Mouse (Mus musculus): ENCODE results near the gene Hist1h2ae.
A peak's percentile ranks its signal among the peaks of the same experiment; 100 is the strongest.
"Not testable (repeated sequence)": the region's sequence is repeated elsewhere in the genome, so short reads cannot be mapped to it uniquely, and the experiment has no call there.

The Hist1h2ae gene

DNA sequence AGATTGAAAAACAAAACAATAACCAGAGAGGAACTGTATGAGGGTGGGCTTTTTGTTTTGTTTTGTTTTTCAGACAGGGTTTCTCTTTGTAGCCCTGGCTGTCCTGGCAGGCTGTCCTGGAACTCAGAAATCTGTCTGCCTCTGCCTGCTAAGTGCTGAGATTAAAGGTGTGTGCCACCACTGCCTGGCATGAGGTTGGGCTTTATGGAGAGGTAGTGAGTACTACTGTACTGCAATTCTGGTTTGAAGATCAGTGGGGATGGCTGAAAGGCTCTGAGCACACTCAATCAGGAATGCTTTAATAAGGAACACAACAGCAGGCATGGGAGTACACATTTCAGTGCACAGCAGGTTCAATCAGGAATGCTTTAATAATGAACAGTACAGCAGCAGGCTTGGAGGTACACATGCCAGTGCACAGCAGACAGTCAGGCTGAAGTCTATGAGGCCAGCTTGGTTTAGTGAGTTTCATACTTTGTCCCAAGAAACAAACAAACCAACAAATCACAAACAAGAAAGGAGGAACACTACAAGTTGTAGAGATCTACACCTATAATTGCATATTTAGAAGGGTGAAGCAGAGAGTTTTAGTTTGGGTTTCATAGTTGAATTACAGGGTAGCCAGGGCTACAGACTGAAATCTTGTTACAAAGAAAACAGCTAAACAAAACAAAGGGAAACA is 12.5 kb upstream of the Hist1h2ae start:
- no peak for DNase-seq (ENCODE audit: low spot score)

DNA sequence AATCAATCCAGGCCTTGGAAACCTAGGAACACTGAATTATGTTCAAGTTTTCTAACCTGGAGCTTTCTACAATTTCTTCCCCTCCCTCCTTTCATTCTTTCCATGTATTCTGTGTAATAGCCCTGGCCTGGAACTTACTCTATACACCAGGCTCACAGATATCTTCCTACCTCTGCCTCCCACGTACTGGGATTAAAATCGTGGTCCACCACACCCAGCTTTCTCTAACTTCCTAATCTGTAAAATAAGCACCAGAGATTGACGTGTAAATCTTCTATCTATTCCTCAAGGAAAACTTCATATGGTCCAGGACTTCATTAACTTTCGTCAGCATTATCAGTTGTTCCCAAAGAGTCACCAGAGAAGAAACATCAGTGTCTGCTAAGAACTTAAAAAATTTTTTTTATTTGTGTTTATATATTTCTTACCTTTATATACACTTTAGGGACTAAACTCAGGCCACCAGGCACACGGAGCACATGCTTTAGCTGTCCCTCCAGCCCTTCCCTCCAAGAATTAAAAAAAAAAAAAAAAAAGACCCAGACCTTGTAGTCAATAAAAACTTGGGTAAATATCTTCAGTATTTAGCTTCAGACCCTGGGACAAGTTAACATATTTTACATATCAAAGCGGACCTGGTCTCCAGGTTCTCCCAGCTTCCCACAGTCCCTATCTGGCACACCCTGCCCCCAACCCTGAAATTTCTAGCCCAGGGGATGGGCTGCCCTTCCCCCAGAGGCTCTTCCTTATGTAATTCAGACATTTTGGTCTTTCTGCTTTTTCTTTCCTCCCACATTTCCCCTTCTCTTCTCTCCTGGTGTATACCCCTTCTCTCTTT is 11.4 kb upstream of the Hist1h2ae start:
- DNase-seq (ENCODE audit: low spot score) = peak; percentile 75

DNA sequence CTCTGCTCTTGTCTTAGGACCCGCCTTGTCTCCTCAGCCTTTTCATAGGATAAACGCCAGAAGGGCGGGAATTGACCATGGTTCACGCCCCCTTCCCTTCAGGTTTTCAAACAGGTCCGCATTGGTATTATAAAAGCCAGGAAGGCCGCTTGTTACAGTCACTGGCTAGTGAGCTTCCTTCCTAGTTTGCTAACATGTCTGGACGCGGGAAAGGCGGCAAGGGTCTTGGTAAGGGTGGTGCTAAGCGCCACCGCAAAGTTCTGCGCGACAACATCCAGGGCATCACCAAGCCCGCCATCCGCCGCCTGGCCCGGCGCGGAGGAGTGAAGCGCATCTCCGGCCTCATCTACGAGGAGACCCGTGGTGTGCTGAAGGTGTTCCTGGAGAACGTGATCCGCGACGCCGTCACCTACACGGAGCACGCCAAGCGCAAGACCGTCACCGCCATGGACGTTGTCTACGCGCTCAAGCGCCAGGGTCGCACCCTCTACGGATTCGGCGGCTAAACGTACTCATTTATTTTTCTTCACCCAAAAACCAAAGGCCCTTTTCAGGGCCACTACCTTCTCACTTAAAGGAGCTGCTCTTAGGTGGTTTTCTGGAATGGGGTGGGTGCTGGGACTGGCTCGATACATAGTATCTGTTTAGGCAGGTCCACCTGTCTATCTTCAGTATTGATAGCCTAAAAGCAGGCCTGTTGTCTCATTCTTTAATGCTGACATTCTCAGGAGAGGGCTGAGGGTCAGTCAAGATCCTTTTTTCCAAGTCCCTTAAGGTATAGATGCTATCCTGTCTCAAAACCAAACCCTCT is 10.6 kb upstream of the Hist1h2ae start, which contains the start of gene Hist1h4d:
Hist1h4d (plus strand) TSS at position 191 of the 811 bp plus-strand sequence.
- peak; percentile 98 for DNase-seq (ENCODE audit: low spot score)

DNA sequence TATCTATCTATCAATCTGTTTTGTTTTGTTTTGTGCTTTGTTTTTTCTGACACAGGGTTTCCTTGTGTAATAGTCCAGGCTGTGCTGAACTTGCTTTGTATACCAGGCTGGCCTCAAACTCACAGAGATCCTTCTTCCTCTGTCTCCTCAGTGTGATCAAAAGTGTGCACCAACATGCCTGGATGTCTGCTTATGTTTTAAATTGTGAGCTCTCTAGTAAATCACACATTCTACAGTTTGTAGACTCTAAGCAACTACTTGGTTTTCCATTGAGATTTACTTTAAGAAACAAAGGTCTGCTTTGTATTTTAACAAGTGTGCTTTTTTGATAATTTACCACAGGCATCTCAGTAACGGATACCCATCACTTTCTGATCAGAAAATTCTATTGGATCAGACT is 6.8 kb upstream of the Hist1h2ae start:
- no peak for DNase-seq (ENCODE audit: low spot score)

DNA sequence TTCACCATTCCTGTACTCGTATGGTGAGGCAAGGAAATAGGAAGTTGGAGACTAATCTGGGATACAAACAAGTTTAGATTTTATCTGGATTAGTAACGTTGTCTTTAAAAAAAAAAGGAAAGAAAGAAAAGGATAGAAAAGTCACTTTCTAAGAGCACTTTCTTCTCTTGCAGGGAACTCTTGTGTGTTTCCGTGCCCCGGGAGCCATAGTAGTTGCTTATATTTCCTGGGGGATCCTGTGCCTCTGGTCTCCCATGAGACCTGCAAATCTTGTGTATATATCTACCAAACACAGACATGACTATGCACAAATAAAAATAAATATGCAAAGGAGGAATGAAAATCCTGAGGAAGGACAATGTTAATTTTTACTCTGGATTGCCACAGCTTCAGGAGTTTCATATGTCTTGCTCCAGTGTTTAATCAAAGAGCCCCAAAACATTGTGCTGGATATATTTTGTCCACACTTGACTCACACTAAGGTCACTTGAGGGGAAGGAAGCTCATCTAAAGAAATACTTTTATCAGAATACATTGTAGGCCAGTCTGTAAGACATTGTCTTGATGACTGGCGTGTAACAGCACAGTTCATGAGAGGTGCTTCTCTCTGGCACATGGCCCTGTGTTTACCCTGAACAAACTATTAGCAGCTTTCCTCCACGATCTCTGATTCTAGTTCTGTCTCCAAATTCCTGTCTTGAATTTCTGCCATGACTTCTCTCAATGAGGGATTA is 6.1 kb upstream of the Hist1h2ae start:
- peak; percentile 46 for DNase-seq (ENCODE audit: low spot score)

DNA sequence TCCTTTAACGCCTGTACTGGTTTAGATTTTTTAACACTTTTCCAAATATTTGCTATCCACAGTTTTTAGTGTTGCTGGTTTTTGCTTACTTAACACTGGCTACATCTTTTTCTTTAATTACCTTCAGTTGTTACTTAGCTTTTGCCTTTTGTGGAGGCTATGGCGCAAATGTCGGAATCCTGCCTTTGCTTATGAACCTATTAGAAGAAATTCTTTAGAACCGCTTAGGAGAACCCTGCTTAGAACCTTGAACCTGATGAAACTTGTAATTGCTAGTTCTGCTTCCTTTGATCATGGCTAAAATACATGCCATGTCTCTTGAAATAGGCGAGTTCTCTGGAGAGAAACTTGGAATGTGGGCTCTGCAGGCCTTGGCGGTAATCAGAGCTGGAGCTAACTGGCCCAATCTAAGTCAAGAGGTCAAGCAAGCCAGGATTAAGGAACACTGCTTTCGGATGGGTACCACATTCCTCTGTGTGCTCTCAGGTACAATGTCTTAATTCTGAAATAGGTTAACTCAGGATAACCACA is 5.4 kb upstream of the Hist1h2ae start:
- DNase-seq (ENCODE audit: low spot score) = peak; percentile 68

DNA sequence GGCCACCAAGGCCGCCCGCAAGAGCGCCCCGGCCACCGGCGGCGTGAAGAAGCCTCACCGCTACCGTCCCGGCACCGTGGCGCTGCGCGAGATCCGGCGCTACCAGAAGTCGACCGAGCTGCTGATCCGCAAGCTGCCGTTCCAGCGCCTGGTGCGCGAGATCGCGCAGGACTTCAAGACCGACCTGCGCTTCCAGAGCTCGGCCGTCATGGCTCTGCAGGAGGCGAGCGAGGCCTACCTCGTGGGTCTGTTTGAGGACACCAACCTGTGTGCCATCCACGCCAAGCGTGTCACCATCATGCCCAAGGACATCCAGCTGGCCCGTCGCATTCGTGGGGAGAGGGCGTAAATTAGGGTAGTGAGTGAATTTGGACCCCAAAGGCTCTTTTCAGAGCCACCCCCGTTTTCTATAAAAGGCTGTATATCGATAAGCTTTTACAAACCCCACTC is 4.9 kb upstream of the Hist1h2ae start:
- not testable (repeated sequence) for DNase-seq (ENCODE audit: low spot score)

DNA sequence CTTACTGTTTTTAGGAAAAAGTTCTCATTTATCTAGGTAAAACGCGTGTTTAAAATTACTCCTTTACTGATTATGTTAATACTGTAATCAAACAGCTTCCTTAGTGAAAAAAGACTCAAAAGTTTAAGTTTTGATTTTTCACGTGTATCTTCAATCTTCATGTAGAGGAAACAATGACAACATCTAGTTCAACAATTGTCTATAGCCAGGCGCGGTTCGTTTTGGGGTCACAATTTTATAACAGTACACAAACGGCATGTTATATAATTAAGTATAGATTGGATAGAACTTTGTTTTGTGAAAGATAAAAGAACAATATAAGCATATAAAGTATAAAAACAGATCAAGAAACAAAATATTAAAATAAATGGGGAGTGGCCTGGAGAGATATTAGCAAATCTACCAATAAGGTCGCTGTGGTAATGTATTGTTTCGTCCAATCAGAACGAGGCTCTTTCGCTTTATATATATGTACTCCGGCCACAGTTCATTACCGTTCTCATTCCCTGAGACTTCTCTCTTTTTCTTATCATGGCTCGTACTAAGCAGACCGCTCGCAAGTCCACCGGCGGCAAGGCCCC is 4.3 kb upstream of the Hist1h2ae start, which contains the start of gene Hist1h3d:
Hist1h3d (plus strand) TSS at position 493 of the 581 bp plus-strand sequence.
- DNase-seq (ENCODE audit: low spot score) = peak; percentile 96

DNA sequence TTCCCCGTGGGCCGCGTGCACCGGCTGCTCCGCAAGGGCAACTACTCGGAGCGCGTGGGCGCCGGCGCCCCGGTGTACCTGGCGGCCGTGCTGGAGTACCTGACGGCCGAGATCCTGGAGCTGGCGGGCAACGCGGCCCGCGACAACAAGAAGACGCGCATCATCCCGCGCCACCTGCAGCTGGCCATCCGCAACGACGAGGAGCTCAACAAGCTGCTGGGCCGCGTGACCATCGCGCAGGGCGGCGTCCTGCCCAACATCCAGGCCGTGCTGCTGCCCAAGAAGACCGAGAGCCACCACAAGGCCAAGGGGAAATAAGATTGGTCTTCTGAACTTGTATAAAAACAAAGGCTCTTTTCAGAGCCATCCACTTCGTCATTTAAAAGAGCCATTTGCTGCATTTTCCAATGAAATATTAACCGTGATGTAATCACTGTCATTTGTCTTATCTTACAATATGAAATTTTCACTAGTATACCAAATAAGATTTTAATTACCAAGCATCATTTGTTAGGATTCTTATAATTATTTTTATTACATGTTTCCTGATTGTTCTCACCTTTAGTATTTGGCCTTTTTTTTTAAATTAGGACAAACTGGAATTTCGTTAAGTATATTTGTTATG is 3.6 kb upstream of the Hist1h2ae start:
- DNase-seq (ENCODE audit: low spot score) = peak; percentile 60

DNA sequence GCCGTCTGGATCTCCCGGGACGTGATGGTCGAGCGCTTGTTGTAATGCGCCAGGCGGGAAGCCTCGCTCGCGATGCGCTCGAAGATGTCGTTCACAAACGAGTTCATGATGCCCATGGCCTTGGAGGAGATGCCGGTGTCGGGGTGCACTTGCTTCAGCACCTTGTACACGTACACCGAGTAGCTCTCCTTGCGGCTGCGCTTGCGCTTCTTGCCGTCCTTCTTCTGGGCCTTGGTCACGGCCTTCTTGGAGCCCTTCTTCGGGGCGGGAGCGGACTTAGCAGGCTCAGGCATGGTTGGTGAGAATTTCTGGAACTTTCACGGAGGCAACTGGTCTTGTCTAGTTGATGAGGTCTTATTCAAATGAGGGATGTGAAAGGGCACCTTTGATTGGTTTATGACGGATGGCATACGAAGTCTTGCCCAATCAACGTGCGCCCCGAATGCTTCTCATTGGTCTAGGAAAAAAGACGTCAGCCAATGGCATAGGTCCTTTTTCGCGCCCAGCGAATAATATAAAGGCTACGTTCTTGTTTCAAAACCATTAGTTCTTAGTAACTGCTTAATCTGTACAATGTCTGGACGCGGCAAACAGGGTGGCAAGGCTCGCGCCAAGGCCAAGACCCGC is 3.0 kb upstream of the Hist1h2ae start, which contains the start of the genes Hist1h2bf and Hist1h2ad:
Hist1h2bf (minus strand) TSS at position 299 of the 627 bp plus-strand sequence.
Hist1h2ad (plus strand) TSS at position 484 of the 627 bp plus-strand sequence.
- peak; percentile 99 for DNase-seq (ENCODE audit: low spot score)

DNA sequence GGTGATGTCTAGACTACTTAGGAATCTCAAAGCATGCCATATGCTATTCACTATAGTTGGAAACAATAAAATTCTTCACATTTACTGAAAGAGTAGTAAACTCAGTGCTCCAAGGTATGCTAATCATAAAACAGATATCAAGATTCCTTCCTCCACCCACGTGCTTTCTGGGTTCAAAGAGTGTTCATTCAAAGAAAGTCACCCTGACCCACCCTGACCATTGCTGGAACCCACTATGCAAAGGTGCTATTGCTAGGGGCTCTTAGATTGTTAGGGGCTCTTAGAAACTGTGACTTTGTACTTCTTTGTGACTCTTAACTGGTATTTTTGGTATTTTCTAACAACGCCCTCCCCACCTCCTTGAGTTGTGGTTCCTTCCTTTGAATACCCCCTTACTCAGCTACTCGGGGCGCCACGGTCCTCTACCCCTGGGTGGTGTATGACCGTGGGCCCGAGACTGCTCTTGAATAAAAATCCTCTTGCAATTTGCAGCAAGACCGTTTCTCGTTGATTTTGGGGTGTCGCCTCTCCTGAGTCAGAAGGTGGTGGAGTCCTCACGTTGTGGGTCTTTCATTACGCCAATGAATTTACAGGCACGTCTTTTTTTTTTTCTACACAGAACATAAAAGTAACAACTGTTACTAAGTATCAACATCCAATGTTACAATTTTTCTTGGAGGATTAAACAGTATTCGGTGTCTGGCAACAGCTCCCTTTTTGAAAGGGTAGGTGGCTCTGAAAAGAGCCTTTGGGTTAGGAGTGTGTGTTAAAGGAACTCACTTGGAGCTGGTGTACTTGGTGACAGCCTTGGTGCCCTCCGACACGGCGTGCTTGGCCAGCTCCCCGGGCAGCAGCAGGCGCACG is 2.2 kb upstream of the Hist1h2ae start:
- DNase-seq (ENCODE audit: low spot score) = not testable (repeated sequence)

DNA sequence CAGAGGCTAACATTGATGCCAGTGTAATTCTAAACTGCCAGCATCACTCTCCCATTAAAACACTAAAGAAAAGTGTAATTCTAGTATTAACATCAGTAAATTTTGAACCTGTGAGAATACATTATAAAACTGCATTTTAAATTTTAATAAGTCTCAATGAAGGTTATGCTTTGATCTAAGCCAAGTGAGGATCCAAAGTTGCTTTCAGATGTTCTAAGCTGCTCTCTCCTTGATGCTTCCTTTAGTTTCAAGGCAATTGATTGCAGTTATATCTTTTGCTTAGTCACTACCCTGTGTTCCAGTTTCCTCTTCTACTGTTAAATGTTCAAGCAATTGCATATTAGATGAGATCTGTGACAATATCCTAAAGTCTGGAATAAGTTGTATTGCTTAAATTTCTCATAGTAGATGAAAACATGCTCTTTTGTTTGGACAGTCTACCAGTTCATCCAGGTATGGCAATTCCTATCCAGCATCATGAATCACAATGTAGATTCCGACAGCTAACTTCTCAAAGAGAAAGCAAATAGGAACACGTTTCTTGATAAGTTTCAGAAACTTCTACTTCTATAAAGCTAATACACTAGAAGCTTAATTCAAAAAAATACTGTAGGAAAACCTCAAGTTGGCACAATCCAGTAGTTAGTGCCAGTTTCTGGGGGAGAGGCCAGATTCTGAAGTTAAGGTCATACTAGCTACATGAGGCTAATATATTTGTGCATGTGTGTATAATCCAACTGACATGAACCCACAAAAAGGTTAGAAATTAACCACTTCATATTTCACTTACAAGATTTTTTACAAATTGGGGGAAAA is 1.4 kb upstream of the Hist1h2ae start:
- DNase-seq (ENCODE audit: low spot score) = no peak

DNA sequence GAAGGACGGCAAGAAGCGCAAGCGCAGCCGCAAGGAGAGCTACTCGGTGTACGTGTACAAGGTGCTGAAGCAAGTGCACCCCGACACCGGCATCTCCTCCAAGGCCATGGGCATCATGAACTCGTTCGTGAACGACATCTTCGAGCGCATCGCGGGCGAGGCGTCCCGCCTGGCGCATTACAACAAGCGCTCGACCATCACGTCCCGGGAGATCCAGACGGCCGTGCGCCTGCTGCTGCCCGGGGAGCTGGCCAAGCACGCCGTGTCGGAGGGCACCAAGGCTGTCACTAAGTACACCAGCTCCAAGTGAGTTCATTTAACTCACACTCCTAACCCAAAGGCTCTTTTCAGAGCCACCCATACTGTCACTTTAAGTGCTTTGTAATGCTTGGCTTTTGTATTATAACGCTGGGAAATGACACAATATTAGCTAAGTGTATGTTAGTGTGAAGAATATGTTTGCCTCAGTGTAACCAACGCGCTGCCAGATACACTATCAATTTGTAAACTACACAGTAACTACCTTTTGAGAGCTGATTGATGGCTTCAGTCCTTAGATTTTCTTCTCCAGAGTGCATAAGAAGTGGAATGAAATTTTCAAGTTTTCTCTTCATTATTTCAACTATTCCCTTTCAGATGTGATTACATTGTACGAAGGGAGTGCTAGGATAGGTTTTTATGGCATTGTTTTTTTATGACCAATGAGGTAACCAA is 641 bp upstream of the Hist1h2ae start:
- DNase-seq (ENCODE audit: low spot score) = peak; percentile 76

DNA sequence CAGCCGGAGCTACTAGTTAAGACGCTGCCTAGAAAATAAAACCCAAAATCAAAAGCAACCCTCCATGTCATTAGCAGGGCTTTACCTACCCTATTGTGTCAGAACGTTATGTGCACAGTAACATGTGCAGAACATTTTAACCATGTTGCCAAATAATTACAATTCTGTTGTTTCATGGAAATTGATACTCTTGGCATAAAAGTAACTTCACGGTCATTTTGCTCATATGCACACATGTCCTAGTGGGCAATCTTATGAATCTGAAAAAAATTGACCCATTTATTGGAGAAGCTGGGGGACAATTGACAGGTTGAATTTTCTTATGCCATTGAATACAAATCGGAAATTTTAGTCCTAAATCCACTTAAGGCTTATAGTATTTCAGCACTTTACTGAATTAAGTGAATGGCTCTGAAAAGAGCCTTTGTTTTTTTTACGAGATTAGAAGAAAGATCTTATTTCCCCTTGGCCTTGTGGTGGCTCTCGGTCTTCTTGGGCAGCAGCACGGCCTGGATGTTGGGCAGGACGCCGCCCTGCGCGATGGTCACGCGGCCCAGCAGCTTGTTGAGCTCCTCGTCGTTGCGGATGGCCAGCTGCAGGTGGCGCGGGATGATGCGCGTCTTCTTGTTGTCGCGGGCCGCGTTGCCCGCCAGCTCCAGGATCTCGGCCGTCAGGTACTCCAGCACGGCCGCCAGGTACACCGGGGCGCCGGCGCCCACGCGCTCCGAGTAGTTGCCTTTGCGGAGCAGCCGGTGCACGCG is 579 bp downstream of the Hist1h2ae start:
- not testable (repeated sequence) for DNase-seq (ENCODE audit: low spot score)

DNA sequence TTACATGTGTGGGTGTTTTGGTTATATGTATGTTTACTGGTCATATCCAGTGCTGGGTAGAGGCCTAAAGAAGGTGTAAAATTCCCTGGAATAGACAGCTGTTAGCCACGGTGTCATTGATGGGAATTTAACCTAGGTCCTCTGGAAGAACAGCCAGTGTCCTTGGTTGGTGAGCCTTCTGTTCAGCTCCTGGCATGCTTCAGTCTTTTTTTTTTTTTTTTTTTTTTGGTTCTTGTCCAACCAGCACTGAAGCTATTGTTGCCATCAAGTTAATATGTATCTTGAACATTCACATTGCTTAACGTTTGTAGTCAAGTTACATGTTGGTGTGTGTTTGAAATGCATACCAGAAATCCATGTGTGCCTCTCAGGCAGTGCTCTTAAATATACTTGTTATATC is 6.5 kb downstream of the Hist1h2ae start:
- DNase-seq (ENCODE audit: low spot score) = no peak

DNA sequence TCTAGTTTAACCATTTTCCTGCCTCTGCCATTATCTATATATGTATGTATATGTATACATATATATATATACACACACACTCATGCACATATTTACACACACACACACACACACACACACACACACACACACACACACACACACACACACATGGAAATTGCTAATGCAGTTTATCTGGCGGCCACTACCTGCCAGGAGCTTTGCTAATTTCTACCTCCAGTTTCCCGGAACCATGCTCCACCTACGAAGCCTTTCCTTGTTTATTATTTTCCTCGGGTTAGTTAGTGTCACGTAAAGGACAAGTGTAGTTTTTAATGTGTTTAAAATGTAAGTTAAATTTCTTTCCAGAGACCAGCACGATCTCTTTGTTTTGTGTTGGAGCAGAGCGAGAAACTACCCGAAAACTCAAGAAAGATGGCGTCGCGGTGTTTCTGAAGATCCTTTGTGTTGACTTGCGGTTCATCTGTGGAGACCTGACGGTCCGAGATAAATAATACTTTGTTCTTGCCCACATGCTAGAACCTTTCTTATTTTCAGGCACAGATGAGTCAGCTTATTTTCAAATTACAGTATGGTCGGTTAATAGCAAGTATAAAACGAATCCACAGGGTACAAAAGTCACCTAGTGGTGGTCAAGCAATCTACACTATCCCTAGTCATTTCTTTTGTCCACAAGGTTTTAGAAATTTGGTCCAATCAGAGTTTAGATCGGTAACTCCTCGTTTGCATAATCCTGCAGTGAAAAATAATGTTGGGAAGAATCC is 8.1 kb downstream of the Hist1h2ae start:
- DNase-seq (ENCODE audit: low spot score) = peak; percentile 69

All from c-Kit-positive CD71-positive TER-119-positive erythroid progenitor cells, embryonic 14.5 days (primary cell).